Mouse (Mus musculus): Measurements from ENCODE around the gene Tspan4. TPM values are rescaled to one million over a fixed set of nuclear protein-coding genes. Genes with fewer than 3 reads are reported as not detected.

The Tspan4 gene
- polyA plus RNA-seq, 1 experiment from 2014 or later, result 18.0 TPM

GRCm38 (mm10) chr7:141472763-141473162 lies 2.3 kb upstream of the Tspan4 start:
- WGBS, result 89% methylated on average over 6 of the region's 6 CpGs
- H3K4me3 ChIP-seq, result no peak overlapping the region
- peaks cover 21% of the 10 kb centered on the region for H3K27me3 ChIP-seq
- no peak overlapping the region for H3K9ac ChIP-seq
- no peak overlapping the region for H3K4me2 ChIP-seq
- peaks cover 36% of the 10 kb centered on the region for H3K36me3 ChIP-seq (ENCODE audit: poor library complexity, severe bottlenecking)
- no peaks in the 10 kb centered on the region for H3K9me3 ChIP-seq (replicated peaks)
- ATAC-seq, result no peak
- peaks cover 58% of the 10 kb centered on the region for H3K4me1 ChIP-seq
- no peak overlapping the region for H3K27ac ChIP-seq

- WGBS, result 9% methylated on average over 5 of the region's 5 CpGs
Measured at GRCm38 (mm10) chr7:141474160-141474559, 880 bp upstream of the Tspan4 start.

GRCm38 (mm10) chr7:141475805-141476158 lies 742 bp downstream of the Tspan4 start:
- H3K4me2 ChIP-seq, result peak overlapping the region; percentile 87
- peak overlapping the region; percentile 86 for H3K9ac ChIP-seq
- H3K4me3 ChIP-seq, result peak overlapping the region; percentile 81
- no peak for ATAC-seq
- peaks cover 20% of the 10 kb centered on the region for H3K36me3 ChIP-seq (ENCODE audit: poor library complexity, severe bottlenecking)
- 4% methylated on average over 12 of the region's 12 CpGs for WGBS
- peaks cover 27% of the 10 kb centered on the region for H3K27me3 ChIP-seq
- peaks cover 35% of the 10 kb centered on the region for H3K4me1 ChIP-seq
- no peak overlapping the region for H3K27ac ChIP-seq
- H3K9me3 ChIP-seq (replicated peaks), result no peaks in the 10 kb centered on the region

More at GRCm38 (mm10) chr7:141474160-141474559, 880 bp upstream of the Tspan4 start:
- Histone ChIP-seq H3K27me3 (peaks cover 27% of the 10 kb centered on the region), H3K4me1 (peaks cover 44% of the 10 kb centered on the region), H3K36me3 (ENCODE audit: poor library complexity, severe bottlenecking) (peaks cover 36% of the 10 kb centered on the region), H3K4me3 (peak overlapping the region; percentile 81), H3K4me2 (peak overlapping the region; percentile 87), H3K9me3 (replicated peaks) (no peaks in the 10 kb centered on the region), H3K27ac (no peak overlapping the region), H3K9ac (peak overlapping the region; percentile 86)
- no peak for ATAC-seq

- peak overlapping the region; percentile 81 for H3K4me3 ChIP-seq
- no peak for ATAC-seq
- H3K4me2 ChIP-seq, result peak overlapping the region; percentile 87
- H3K27ac ChIP-seq, result peak overlapping the region; percentile 25; the same call in 1 of the 2 replicates
- no peaks in the 10 kb centered on the region for H3K9me3 ChIP-seq (replicated peaks)
- H3K9ac ChIP-seq, result peak overlapping the region; percentile 86
- WGBS, result 8% methylated on average over 17 of the region's 17 CpGs
- peaks cover 14% of the 10 kb centered on the region for H3K36me3 ChIP-seq (ENCODE audit: poor library complexity, severe bottlenecking)
- H3K27me3 ChIP-seq, result peaks cover 27% of the 10 kb centered on the region
- peaks cover 41% of the 10 kb centered on the region for H3K4me1 ChIP-seq
Measured at GRCm38 (mm10) chr7:141476226-141476980, 1.4 kb downstream of the Tspan4 start.

- no peak for ATAC-seq
- H3K4me2 ChIP-seq, result peak overlapping the region; percentile 87
- H3K9me3 ChIP-seq (replicated peaks), result no peaks in the 10 kb centered on the region
- H3K27me3 ChIP-seq, result peaks cover 31% of the 10 kb centered on the region
- H3K36me3 ChIP-seq (ENCODE audit: poor library complexity, severe bottlenecking), result peaks cover 10% of the 10 kb centered on the region
- 31% methylated on average over 7 of the region's 7 CpGs for WGBS
- no peak overlapping the region for H3K4me3 ChIP-seq
- H3K4me1 ChIP-seq, result peaks cover 46% of the 10 kb centered on the region
- peak overlapping the region; percentile 25; the same call in 1 of the 2 replicates for H3K27ac ChIP-seq
- H3K9ac ChIP-seq, result no peak overlapping the region
Measured at GRCm38 (mm10) chr7:141476981-141477370, 1.9 kb downstream of the Tspan4 start.

GRCm38 (mm10) chr7:141477578-141478269 lies 2.7 kb downstream of the Tspan4 start:
- WGBS, result 71% methylated on average over 4 of the region's 4 CpGs
- H3K9me3 ChIP-seq (replicated peaks), result no peaks in the 10 kb centered on the region
- ATAC-seq, result no peak
- peaks cover 52% of the 10 kb centered on the region for H3K4me1 ChIP-seq
- H3K27me3 ChIP-seq, result peaks cover 33% of the 10 kb centered on the region
- no peak overlapping the region for H3K4me2 ChIP-seq
- no peak overlapping the region for H3K4me3 ChIP-seq
- no peak overlapping the region for H3K27ac ChIP-seq
- no peak overlapping the region for H3K9ac ChIP-seq
- peaks cover 3% of the 10 kb centered on the region; the same call in 1 of the 2 replicates for H3K36me3 ChIP-seq (ENCODE audit: poor library complexity, severe bottlenecking)

- no peak for ATAC-seq
- H3K9me3 ChIP-seq (replicated peaks), result no peaks in the 10 kb centered on the region
- WGBS, result 84% methylated on average over 5 of the region's 5 CpGs
- H3K4me2 ChIP-seq, result no peak overlapping the region
- no peak overlapping the region for H3K27ac ChIP-seq
- no peak overlapping the region for H3K9ac ChIP-seq
- peaks cover 56% of the 10 kb centered on the region for H3K4me1 ChIP-seq
- H3K27me3 ChIP-seq, result peaks cover 39% of the 10 kb centered on the region
- H3K36me3 ChIP-seq (ENCODE audit: poor library complexity, severe bottlenecking), result no peaks in the 10 kb centered on the region
- H3K4me3 ChIP-seq, result no peak overlapping the region
Measured at GRCm38 (mm10) chr7:141478270-141478748, 3.3 kb downstream of the Tspan4 start.

GRCm38 (mm10) chr7:141480842-141481497 lies 5.9 kb downstream of the Tspan4 start:
- Histone ChIP-seq H3K9ac (no peak overlapping the region), H3K27me3 (peaks cover 39% of the 10 kb centered on the region), H3K4me1 (peaks cover 37% of the 10 kb centered on the region), H3K36me3 (ENCODE audit: poor library complexity, severe bottlenecking) (no peaks in the 10 kb centered on the region), H3K27ac (no peak overlapping the region), H3K4me3 (peak overlapping the region; percentile 60), H3K4me2 (peak overlapping the region; percentile 95), H3K9me3 (replicated peaks) (no peaks in the 10 kb centered on the region)
- WGBS, result 8% methylated on average over 10 of the region's 10 CpGs
- peak; percentile 58 for ATAC-seq

GRCm38 (mm10) chr7:141481498-141482401 lies 6.7 kb downstream of the Tspan4 start:
- H3K4me3 ChIP-seq, result peak overlapping the region; percentile 60
- no peaks in the 10 kb centered on the region for H3K36me3 ChIP-seq (ENCODE audit: poor library complexity, severe bottlenecking)
- ATAC-seq, result peak; percentile 66
- no peaks in the 10 kb centered on the region for H3K9me3 ChIP-seq (replicated peaks)
- H3K27ac ChIP-seq, result no peak overlapping the region
- peak overlapping the region; percentile 95 for H3K4me2 ChIP-seq
- WGBS, result under 1% methylated on average over 73 of the region's 81 CpGs
- peaks cover 29% of the 10 kb centered on the region for H3K4me1 ChIP-seq
- H3K9ac ChIP-seq, result peak overlapping the region; percentile 79
- peaks cover 31% of the 10 kb centered on the region for H3K27me3 ChIP-seq

- H3K9me3 ChIP-seq (replicated peaks), result no peaks in the 10 kb centered on the region
- 8% methylated on average over 11 of the region's 11 CpGs for WGBS
- peaks cover 25% of the 10 kb centered on the region for H3K4me1 ChIP-seq
- peak overlapping the region; percentile 95 for H3K4me2 ChIP-seq
- no peak overlapping the region for H3K27ac ChIP-seq
- no peaks in the 10 kb centered on the region for H3K36me3 ChIP-seq (ENCODE audit: poor library complexity, severe bottlenecking)
- peaks cover 24% of the 10 kb centered on the region for H3K27me3 ChIP-seq
- peak overlapping the region; percentile 79 for H3K9ac ChIP-seq
- 0 out of 2 replicates have a peak, but pooled peaks have one; percentile 1 for ATAC-seq
- peak overlapping the region; percentile 60 for H3K4me3 ChIP-seq
Measured at GRCm38 (mm10) chr7:141482531-141483024, 7.5 kb downstream of the Tspan4 start.

GRCm38 (mm10) chr7:141483114-141483653 lies 8.1 kb downstream of the Tspan4 start:
- Histone ChIP-seq H3K9ac (no peak overlapping the region), H3K27me3 (peaks cover 22% of the 10 kb centered on the region), H3K27ac (no peak overlapping the region), H3K36me3 (ENCODE audit: poor library complexity, severe bottlenecking) (no peaks in the 10 kb centered on the region), H3K4me2 (peak overlapping the region; percentile 95), H3K4me1 (peaks cover 25% of the 10 kb centered on the region), H3K9me3 (replicated peaks) (no peaks in the 10 kb centered on the region), H3K4me3 (0 out of 2 replicates have a peak overlapping the region, but pooled peaks have one; percentile 60)
- ATAC-seq, result no peak
- WGBS, result 74% methylated on average over 6 of the region's 6 CpGs

All from forebrain, embryonic 13.5 days (tissue).